Mouse (Mus musculus) bone marrow macrophage, adult 2 months (primary cell): ENCODE measurements around the gene 4930404N11Rik. TPM values are rescaled to one million over a fixed set of nuclear protein-coding genes. Genes with fewer than 3 reads are reported as not detected.

ENCODE experiments used
- H3K27ac ChIP-seq: 2 replicates; pipeline ENCODE4 v1.5.1; 2012; ENCODE audit warnings: low read depth, low read length; ENCODE audit not compliant: insufficient read depth
- H3K4me1 ChIP-seq: 2 replicates; pipeline ENCODE4 v1.6.1; 2012; ENCODE audit warnings: low read length; ENCODE audit not compliant: control insufficient read depth, insufficient read depth
- H3K4me3 ChIP-seq: 2 replicates; pipeline ENCODE4 v1.5.1; 2012; ENCODE audit warnings: mild to moderate bottlenecking, low read length, moderate library complexity; ENCODE audit not compliant: insufficient read depth
- CTCF ChIP-seq: IDR thresholded peaks from 2 replicates; pipeline ENCODE4 v1.5.1; 2012; ENCODE audit warnings: low read depth, mild to moderate bottlenecking, low read length, moderate library complexity
- POLR2A ChIP-seq: IDR thresholded peaks from 2 replicates; pipeline ENCODE4 v1.6.1; 2012; ENCODE audit warnings: mild to moderate bottlenecking, low read depth, low read length, borderline replicate concordance
- polyA plus RNA-seq: library from polyadenylated mRNA; stranded (reverse); fragments of >200 nt; gene quantifications from 2 replicates; pipeline ENCODE4 v1.2.4, GENCODE M21; 2012; ENCODE audit not compliant: missing spikeins, insufficient read depth, insufficient read length

The 4930404N11Rik gene
- polyA plus RNA-seq, 1 experiment, result not detected

- TF ChIP-seq POLR2A (no peak), CTCF (no peak)
- Histone ChIP-seq H3K27ac (peak overlapping the region; percentile 82), H3K4me3 (peak overlapping the region; percentile 92), H3K4me1 (peaks cover 31% of the 10 kb centered on the region)
Observed at GRCm38 (mm10) chr10:81384605-81384982, 19.0 kb upstream of the 4930404N11Rik start.

DNA sequence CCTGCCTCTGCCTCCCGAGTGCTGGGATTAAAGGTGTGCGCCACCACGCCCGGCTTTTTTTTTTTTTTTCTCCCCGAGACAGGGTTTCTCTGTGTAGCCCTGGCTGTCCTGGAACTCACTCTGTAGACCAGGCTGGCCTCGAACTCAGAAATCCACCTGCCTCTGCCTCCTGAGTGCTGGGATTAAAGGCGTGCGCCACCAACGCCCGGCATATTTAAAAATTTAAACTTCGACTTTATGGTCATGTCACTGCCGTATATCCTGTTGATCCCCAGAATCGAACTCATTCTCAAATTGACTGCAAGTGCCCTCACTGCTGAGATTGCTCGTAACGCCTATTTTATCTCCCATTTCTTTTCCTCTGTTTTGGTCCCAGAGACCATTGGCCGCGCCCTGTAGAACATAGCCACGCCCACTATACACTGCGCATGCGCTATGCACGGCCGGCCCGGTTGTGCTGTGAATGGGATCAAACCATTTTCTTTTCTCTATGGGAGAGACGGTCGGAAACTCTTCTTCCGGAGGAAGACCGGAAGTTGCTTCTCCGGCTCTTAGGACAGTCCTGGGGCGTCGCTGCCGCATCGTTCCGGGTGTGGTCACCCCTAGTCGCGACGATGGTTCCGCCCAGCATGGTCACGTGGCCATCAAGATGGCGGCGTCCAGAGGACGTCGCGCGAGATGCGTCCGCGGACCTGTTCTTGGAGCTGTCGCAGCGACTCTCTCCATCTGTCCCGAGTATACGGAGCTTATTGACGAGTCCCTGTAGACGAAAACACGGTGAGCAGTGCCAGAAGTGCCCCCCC lies 18.4 kb upstream of the 4930404N11Rik start, which contains the start of the genes Dohh and Gm48551:
Gene Dohh, plus strand, starts transcription at position 627 of the 803 bp plus-strand sequence.
Gene Gm48551, plus strand, starts transcription at position 665 of the 803 bp plus-strand sequence.
- peak within 1 kb of the TSS; percentile 92 for H3K4me3 ChIP-seq
- TF ChIP-seq POLR2A (peak; percentile 77; the same call in 1 of the 2 replicates), CTCF (no peak)
- H3K27ac ChIP-seq, result peak within 1 kb of the TSS; percentile 82
- H3K4me1 ChIP-seq, result peaks cover 27% of the 10 kb centered on the region

DNA sequence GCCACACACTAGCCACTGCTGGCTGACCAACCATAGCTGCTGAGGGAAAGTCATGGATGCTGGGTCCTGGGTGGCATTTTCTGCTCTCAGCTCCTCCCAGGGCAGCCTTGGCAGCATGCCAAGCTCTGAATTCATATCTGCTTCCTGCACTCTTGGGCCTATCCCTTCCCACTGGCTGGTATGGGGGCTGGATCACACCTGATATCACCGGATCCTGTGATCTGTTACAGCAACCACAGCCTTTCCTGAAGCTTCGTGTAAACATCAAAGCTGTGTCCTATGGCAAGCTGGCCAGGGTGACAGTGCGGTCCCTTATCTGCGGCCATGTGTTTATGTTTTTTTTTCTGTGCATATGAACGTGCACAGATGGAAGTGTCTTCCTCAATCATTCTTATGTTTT lies 16.4 kb upstream of the 4930404N11Rik start:
- Histone ChIP-seq H3K4me1 (peaks cover 25% of the 10 kb centered on the region), H3K4me3 (no peak overlapping the region), H3K27ac (0 out of 2 replicates have a peak overlapping the region, but pooled peaks have one; percentile 9)
- TF ChIP-seq POLR2A, result no peak
- no peak for TF ChIP-seq CTCF

DNA sequence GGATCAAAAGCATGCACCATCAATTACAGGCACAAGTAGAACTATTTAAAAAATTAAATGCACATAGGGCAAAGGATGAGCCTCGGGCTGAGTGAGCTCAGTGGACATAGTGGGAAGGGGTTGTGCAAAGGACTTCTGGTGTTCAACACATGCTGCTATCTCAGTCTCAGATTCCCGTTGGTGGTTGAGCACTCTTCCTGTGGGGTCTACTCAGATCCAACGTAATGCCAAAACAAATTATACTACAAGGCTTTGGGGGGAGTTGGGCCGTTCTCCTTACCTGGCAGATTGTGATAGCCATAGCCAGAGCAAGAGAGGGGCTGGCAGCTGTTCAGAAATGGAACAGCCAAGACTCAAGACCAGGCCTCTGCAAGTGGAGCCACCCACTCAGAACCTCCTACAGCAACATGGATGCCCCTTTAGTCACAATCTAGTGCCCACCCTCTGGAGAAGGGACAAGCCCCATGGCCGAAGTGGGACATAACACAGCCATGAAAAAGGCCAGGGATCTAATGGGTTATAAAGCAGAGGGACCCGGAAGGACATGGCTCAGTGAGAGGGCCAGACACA lies 14.3 kb upstream of the 4930404N11Rik start:
- Histone ChIP-seq H3K27ac (no peak overlapping the region), H3K4me3 (no peak overlapping the region), H3K4me1 (peaks cover 24% of the 10 kb centered on the region)
- TF ChIP-seq CTCF (no peak), POLR2A (no peak)

GRCm38 (mm10) chr10:81379183-81379553 lies 13.6 kb upstream of the 4930404N11Rik start:
- peak overlapping the region; percentile 54 for H3K27ac ChIP-seq
- peak overlapping the region; percentile 72 for H3K4me3 ChIP-seq
- H3K4me1 ChIP-seq, result peaks cover 24% of the 10 kb centered on the region
- no peak for TF ChIP-seq CTCF
- no peak for TF ChIP-seq POLR2A

- TF ChIP-seq CTCF (no peak), POLR2A (no peak)
- H3K4me3 ChIP-seq, result peak overlapping the region; percentile 72
- peak overlapping the region; percentile 54 for H3K27ac ChIP-seq
- H3K4me1 ChIP-seq, result peaks cover 24% of the 10 kb centered on the region
Observed at GRCm38 (mm10) chr10:81378553-81379182, 13.1 kb upstream of the 4930404N11Rik start.

GRCm38 (mm10) chr10:81377793-81378552 lies 12.4 kb upstream of the 4930404N11Rik start, which contains the start of gene Fzr1:
Gene Fzr1, minus strand, starts transcription at chr10:81378516.
- peaks cover 24% of the 10 kb centered on the region for H3K4me1 ChIP-seq
- peak within 1 kb of the TSS; percentile 54 for H3K27ac ChIP-seq
- peak within 1 kb of the TSS; percentile 83 for H3K4me3 ChIP-seq
- no peak for TF ChIP-seq CTCF
- no peak for TF ChIP-seq POLR2A

DNA sequence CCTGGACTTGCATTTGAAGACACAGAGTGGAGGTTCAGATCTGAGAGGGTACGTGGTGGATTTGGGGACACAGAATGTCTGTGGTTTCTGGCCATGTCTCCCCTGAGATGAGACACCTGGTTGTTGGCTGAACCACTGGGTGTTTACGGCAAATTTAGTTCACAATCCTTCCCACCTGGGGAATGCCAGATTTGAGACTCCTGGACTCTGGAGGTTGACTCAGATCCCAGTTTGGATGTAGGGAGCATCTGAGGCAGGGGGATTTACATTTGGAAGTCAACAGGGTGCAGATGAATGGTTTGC lies 11.7 kb upstream of the 4930404N11Rik start:
- TF ChIP-seq CTCF (no peak), POLR2A (no peak)
- H3K4me1 ChIP-seq, result peaks cover 21% of the 10 kb centered on the region
- H3K4me3 ChIP-seq, result peak overlapping the region; percentile 83
- no peak overlapping the region; the same call in 1 of the 2 replicates for H3K27ac ChIP-seq

- H3K4me1 ChIP-seq, result peaks cover 17% of the 10 kb centered on the region
- TF ChIP-seq POLR2A (no peak), CTCF (no peak)
- H3K27ac ChIP-seq, result no peak overlapping the region
- H3K4me3 ChIP-seq, result peak overlapping the region; percentile 83
Observed at GRCm38 (mm10) chr10:81376561-81377361, 11.1 kb upstream of the 4930404N11Rik start.
